Mouse (Mus musculus) gastrocnemius, postnatal 25 days (tissue): Measurements from ENCODE around the gene Cyp2b9. TPM values are rescaled to one million over a fixed set of nuclear protein-coding genes. Genes with fewer than 3 reads are reported as not detected.
"Not testable (repeated sequence)": the region's sequence is repeated elsewhere in the genome, so short reads cannot be mapped to it uniquely, and the experiment has no call there.

Experiments
- DNase-seq: peaks from one replicate; pipeline ENCODE4 v3.0.0; 2022
- long read RNA-seq, 2 experiments: library from polyadenylated mRNA; stranded (forward); transcript quantifications; one replicate each; pipeline ENCODE4 v2.0.0; 2021
- total RNA-seq, 2 experiments: library from RNA; stranded (reverse); gene quantifications; 1 replicate in 1 of 2; 2 replicates in 1 of 2; pipeline ENCODE4 v1.2.3; 2021

Gene Cyp2b9
- total RNA-seq, result not detected
- long read RNA-seq, experiment 1, result 0 reads
- long read RNA-seq, experiment 2, result 0 reads

DNA sequence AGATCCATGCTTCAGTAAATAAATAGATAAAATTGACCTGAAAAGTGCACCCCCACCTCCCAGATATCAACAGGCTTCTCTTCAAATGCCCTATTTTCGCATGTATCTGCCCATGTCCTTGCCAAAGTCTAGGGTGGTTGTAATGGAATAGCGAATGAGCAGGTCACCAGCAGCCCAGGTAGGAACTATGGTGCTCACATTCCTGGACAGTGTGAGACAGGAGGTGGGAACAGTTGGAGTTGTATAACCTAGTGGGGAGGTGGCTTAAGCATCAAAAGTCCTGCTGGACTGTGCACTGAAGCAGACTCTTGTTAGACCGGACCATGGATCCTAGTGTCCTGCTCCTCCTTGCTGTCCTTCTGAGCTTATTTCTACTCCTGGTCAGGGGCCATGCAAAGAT lies at the start of gene Cyp2b9:
Gene Cyp2b9, plus strand, starts transcription at position 301 of the 400 bp plus-strand sequence.
- not testable (repeated sequence) for DNase-seq

DNA sequence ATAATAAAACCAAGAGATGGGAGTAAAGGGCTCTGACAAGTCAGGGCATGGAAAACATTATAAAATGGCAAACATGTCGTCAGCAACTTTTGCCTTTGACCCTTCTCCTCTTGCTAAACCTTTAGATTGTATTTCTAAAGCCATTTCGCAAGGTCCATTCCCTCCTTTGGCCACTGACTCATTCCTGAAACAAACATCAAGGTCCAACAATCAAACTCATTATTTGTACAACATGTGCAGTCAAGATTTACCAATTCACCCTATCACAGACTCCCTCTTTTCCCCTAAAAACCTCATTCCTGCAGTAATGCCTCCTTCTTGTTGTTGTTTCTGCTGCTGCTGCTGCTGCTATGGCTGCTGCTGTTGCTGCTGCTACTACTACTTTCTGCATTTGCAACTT lies 33.6 kb upstream of the Cyp2b9 start:
- DNase-seq, result not testable (repeated sequence)

DNA sequence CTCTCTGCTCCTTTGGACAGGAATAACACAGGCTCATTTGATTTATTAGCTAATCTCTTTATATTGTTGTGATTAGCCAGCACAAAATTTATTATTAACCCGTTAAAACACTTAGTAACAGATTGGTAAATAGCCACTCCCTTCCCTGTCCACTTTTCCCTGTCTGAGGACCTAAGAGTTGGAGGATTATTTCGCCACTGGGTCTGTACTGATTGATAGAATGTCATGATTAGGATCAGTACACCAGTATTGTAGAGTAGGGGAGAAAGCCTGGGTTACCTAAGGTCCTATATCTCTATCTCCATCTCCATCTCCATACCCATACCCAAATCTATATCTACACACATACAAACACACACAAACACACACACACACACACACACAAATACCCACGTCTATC lies 29.6 kb upstream of the Cyp2b9 start:
- not testable (repeated sequence) for DNase-seq

DNA sequence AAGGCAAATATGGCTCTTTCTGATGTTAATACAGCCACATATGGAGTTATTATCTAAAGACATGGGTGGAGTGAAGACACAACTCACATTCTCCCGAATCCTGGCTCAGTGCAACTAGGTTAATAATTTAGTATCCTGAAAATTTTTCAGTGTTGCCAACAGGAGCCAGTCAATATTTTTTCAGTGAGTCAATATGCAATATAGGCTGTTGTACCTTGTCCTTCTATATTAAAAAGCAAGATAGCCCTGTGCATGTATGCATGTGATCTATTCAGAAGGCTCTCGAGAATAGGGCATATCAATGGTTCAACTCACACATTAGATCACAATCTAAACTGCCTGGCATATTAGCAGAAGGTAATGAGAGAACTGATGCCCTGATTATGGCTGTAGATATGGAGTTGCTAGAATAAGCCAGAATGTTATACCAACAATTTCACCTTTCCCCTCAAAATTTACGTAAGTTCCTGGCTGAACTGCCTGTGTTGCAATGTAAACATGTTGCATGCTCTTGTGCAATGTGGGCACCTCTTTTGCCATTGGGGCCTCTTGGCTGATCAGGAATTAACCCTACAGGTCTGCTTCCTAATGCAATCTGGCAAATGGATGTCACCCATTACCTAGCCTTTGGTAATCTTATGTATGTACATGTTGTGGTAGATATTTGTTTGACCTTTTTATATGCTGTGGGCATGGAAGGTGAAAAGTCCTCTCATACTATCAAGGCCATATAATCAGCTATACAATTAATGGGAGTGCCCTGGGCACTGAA lies 4.3 kb upstream of the Cyp2b9 start:
- not testable (repeated sequence) for DNase-seq

DNA sequence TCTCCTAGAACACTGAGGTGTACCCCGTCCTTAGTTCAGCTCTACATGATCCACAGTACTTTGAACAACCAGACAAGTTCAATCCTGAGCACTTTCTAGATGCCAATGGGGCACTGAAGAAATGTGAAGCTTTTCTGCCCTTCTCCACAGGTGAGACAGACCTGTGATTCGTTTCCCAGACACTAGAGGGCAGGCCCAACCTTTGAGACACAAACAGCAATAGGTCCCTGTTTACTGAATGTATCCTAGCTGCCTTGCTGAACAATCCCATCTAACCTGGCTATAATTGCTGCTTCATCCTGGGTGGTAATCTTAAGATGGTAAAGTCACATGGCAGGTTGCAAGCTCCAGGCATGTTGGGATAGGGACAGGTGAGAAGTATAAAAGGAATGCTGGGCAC lies 27.9 kb downstream of the Cyp2b9 start:
- no peak for DNase-seq

DNA sequence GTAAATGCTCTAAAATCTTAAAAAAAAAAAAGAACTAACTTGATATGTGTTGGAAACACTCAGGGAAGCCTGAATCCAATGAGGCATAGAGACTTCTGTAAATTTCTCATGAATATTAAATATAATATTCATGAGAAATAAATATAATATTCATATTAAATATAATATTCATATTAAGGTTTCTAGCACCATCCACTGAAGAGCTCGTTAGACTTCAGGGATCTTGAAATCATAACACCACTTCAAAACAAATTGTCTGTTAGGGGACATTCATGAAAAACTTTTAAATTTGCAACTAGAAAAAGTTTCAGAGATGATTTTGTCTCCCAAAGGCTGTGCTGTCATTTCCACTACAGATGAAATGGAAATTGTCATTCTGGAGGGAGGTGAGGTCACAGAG lies 86.8 kb downstream of the Cyp2b9 start, which contains the start of gene Vmn1r184:
Gene Vmn1r184, plus strand, starts transcription at position 301 of the 400 bp plus-strand sequence.
- not testable (repeated sequence) for DNase-seq

Other genes starting within 250 kb of the Cyp2b9 start
- not detected for gene Cyp2b13, start 111.9 kb upstream of the Cyp2b9 start, total RNA-seq
- gene Vmn1r184, start 86.9 kb downstream of the Cyp2b9 start, total RNA-seq, result not detected
- not detected for gene Cyp2a4, start 133.8 kb downstream of the Cyp2b9 start, total RNA-seq
- gene Nlrp9c, start 230.3 kb downstream of the Cyp2b9 start, total RNA-seq, result not detected